Mouse (Mus musculus) retina, postnatal 1 day (tissue): ENCODE measurements at regions not wholly inside any gene's neighbourhood (a gene's known extent, or its start where the extent isn't known, plus 50 kb on each side); places are given as distances from the start of the nearest gene placed in this dataset.
"Not testable (repeated sequence)": the region's sequence is repeated elsewhere in the genome, so short reads cannot be mapped to it uniquely, and the experiment has no call there.

Experiments used
- DNase-seq: peaks from one replicate; pipeline ENCODE4 v3.0.0-alpha.2; 2012

GRCm38 (mm10) chr19:18025877-18026276 lies 188.4 kb upstream of the Pcsk5 start:
- DNase-seq = no peak

- no peak for DNase-seq
These were observed 182.9 kb upstream of the Pcsk5 start for GRCm38 (mm10) chr19:18020351-18020750.

- no peak for DNase-seq
These were observed 177.9 kb upstream of the Pcsk5 start for GRCm38 (mm10) chr19:18015371-18015770.

GRCm38 (mm10) chr19:18012029-18012428 lies 174.6 kb upstream of the Pcsk5 start:
- DNase-seq = no peak

- DNase-seq = no peak
These were observed 160.1 kb upstream of the Pcsk5 start for GRCm38 (mm10) chr19:17997561-17997960.

- no peak for DNase-seq
These were observed 146.0 kb upstream of the Pcsk5 start for GRCm38 (mm10) chr19:17983416-17983815.

GRCm38 (mm10) chr19:17965566-17965965 lies 128.1 kb upstream of the Pcsk5 start:
- no peak for DNase-seq

- DNase-seq = peak; percentile 42
These were observed 121.0 kb upstream of the Pcsk5 start for GRCm38 (mm10) chr19:17958440-17958839.

- DNase-seq = no peak
These were observed 95.2 kb upstream of the Pcsk5 start for GRCm38 (mm10) chr19:17932665-17933064.

- DNase-seq = not testable (repeated sequence)
These were observed 89.7 kb upstream of the Pcsk5 start for GRCm38 (mm10) chr19:17927121-17927520.

- no peak for DNase-seq
These were observed 70.1 kb upstream of the Pcsk5 start for GRCm38 (mm10) chr19:17907579-17907978.

- no peak for DNase-seq
These were observed 66.7 kb upstream of the Pcsk5 start for GRCm38 (mm10) chr19:17904120-17904519.

- no peak for DNase-seq
These were observed 55.2 kb upstream of the Pcsk5 start for GRCm38 (mm10) chr19:17892615-17893014.
